Mouse (Mus musculus) heart, adult 11 months (tissue): ENCODE measurements around the gene Spdl1.
A peak's percentile ranks its signal among the peaks of the same experiment; 100 is the strongest.
"Not testable (repeated sequence)": the region's sequence is repeated elsewhere in the genome, so short reads cannot be mapped to it uniquely, and the experiment has no call there.

ENCODE experiments used
- DNase-seq: peaks from one replicate; pipeline ENCODE4 v3.0.0; 2022

Gene Spdl1

DNA sequence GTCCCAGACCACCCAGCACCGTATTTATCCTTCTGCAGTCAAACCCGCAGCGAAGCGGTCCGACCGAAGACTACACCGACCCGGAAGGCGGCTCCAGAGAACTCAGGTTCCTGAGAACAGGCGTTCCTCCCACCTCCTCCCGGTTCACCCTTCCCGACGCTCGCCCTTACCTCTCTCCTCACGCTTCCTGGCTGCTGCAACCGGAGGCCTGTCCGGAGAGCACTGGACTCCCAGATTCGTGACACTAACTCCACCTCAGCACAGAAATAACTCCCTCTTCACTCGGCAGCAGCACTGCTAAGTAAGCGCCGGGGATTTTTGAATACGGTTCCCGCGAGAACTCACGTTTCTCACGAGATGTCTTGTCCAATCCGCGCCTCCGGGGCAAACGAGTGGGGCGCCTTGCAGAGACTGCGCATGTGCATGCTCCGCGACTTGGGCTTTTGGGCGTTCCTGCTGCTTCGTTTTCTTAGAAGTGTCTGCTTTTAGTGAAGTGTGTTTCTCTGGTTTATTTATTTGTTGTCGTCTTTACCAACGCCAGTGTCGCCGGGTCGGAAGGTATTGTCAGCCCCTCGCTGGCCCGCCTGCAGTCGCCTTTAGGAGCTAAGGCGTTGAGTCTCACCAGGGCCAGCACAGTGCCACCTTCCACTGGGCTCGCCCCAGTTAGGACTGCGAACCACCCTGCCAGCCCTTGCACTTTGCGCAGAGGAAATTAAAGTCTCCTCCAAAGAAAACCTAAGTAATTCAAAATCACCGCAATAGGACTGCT lies at the start of gene Spdl1:
Gene Spdl1 (minus strand): TSS at position 324 of the 769 bp plus-strand sequence.
- DNase-seq = peak; percentile 99

- peak; percentile 66 for DNase-seq
Measured at GRCm38 (mm10) chr11:34881528-34881927, 48.1 kb upstream of the Spdl1 start.

DNA sequence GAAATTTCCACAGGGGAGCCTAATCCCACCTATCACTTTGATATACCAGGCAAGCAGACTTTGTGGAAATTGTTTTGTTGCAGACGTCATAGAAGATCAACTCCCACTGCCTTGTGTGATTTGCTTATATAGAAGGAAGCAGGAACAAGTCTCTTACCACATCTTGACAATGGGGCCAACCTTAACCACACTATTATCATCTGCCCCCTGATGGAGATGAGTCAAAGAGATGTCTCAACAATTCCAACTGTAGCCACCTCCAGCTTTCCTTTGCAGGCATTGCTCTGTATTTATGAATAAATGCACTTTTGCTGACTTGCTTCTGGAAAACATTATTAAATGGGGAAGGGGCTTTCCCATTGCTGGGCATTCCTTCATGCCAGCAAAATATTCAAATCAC lies 46.2 kb upstream of the Spdl1 start:
- peak; percentile 64 for DNase-seq

- peak; percentile 91 for DNase-seq
Measured at GRCm38 (mm10) chr11:34873861-34874260, 40.4 kb upstream of the Spdl1 start.

DNA sequence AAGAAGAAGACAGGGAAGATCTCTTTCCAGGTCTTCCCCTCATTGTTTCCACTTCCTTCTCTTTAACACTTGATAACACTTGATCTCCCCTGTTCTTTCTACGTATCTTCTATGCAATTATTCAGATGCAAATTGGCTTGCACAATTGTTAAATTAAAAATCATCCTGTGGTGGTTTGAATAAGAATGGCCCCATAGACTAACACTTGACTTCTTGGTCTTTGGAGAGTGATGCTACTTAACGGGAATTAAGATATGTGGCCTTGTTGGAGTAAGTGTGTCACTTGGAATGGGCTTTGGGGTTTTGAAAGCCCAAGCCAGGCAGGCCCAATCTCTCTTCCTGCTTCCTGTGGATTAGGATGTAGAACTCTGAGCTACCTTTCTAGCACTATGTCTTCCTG lies 39.0 kb upstream of the Spdl1 start:
- no peak for DNase-seq

GRCm38 (mm10) chr11:34871991-34872390 lies 38.5 kb upstream of the Spdl1 start:
- peak; percentile 89 for DNase-seq

DNA sequence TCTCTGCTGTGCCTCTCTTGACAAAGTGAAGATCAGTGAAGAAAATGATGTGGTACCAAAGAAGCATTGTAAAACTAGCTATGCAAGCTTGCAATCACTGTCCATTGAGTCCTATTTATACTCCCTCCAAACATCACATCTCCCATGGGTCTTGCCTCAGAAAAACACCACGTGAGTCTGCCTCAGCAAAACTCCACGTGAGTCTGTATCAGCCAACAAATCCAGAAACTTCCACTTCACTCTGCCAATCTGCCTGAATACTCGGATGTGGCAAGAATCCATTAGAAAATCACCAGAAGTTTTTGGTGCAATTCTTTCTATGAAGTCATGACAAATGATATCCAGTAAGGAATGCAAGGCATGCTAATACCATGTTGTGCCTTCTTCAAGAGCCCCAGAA lies 38.0 kb upstream of the Spdl1 start:
- peak; percentile 94 for DNase-seq

DNA sequence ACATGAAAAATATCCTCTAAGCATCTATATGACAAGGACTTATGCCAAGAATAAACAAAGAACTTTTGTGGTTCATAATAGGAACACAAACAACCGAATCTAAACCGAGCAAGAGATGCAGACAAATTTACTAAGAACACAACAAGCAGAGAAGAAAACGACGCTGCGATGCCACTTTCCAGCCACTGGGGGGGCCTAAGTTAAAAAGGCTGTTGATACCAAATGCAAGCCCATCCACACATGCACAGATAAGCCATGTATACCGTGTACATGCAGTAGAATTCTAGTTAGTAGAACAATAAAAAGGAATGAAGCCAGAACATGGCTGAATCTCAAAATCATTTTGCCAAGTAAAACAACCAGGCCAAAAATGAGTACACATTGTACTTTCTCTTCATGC lies 35.2 kb upstream of the Spdl1 start:
- peak; percentile 73 for DNase-seq

- DNase-seq = peak; percentile 82
Measured at GRCm38 (mm10) chr11:34865741-34866270, 32.4 kb upstream of the Spdl1 start.

- peak; percentile 97 for DNase-seq
Measured at GRCm38 (mm10) chr11:34865181-34865580, 31.7 kb upstream of the Spdl1 start.

GRCm38 (mm10) chr11:34856652-34857051 lies 23.2 kb upstream of the Spdl1 start:
- DNase-seq = peak; percentile 11

DNA sequence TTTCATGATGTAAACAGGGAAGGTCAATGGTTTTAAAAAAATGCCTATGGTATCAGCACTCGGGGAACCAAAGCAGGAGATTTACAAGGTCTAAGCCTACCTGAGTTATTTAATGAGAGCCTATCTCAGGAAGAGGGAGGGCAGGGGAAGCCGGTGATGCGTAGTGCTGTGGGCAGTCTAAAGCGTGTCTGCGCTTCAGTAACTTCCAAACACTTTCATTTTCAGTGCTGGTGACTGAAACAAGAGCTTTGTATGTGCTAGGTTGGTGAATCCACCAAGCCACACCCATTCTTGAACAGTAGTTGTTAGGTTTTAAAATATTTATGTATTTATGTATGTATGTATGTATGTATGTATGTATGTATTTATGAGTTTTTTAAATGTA lies 12.8 kb upstream of the Spdl1 start:
- no peak for DNase-seq

GRCm38 (mm10) chr11:34845567-34846267 lies 12.3 kb upstream of the Spdl1 start:
- DNase-seq = peak; percentile 98

GRCm38 (mm10) chr11:34843517-34843916 lies 10.1 kb upstream of the Spdl1 start:
- peak; percentile 61 for DNase-seq

- DNase-seq = peak; percentile 21
Measured at GRCm38 (mm10) chr11:34840283-34840682, 6.8 kb upstream of the Spdl1 start.

DNA sequence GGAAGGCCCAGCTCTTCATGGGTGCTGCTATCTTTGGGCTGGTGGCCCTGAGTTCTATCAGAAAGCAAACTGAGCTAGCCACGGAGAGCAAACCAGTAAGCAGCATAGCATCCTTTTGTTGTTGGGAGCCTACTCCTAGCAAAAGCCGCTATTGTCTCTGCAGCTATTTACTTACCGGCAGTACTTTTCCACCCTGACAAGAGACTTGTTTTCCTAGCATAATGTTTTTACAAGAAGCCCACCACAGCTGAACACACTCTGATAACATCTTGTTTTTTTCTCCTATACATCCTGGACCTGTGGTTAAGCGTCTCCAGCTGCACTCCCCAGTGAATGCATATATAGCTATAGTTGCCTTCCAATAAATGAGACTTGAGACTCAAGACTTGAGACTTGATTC lies 5.6 kb upstream of the Spdl1 start:
- no peak for DNase-seq

- DNase-seq = peak; percentile 11
Measured at GRCm38 (mm10) chr11:34836272-34836671, 2.8 kb upstream of the Spdl1 start.

DNA sequence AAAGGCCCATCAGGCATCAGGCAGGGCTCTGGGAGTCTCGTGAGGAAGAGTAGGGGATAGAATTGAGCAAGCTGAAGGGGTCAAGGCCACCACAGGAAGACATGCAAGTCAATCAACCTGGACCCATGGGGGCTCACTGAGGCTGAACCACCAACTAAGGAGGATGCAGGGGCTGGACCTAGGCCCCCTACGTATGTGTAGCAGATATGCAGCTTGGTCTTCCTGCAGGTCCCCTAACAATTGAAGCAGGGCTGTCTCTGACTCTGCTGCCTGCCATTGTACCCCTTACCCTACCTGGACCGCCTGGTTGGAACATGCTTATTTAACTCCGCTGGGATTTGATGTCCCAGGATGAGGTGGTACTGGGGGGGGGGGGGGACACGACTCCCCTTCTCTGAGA lies 763 bp downstream of the Spdl1 start:
- peak; percentile 88 for DNase-seq

GRCm38 (mm10) chr11:34827803-34828202 lies 5.6 kb downstream of the Spdl1 start:
- no peak for DNase-seq

DNA sequence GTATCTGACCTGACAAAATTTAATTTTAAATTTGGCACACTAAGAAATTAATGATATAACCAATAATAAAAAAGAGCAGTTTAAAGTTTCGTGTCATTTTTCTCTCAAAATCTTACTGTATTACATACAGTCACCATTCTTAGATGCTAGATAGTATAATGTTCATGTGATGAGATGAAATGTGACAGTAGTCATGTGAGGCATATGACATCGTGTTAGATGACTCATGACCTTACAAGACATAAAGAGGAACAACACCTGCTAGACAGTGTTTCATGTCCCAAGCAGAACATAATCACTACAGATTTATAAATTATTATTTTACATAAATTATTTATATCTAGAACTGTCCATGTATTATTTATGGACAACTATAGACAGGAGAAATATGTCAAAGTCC lies 6.5 kb downstream of the Spdl1 start:
- no peak for DNase-seq

GRCm38 (mm10) chr11:34824791-34825190 lies 8.7 kb downstream of the Spdl1 start:
- DNase-seq = peak; percentile 93

GRCm38 (mm10) chr11:34814767-34815166 lies 18.7 kb downstream of the Spdl1 start:
- DNase-seq = no peak

GRCm38 (mm10) chr11:34814319-34814718 lies 19.1 kb downstream of the Spdl1 start:
- no peak for DNase-seq

- DNase-seq = not testable (repeated sequence)
Measured at GRCm38 (mm10) chr11:34805026-34805425, 28.4 kb downstream of the Spdl1 start.
